Mouse (Mus musculus): Measurements from ENCODE around the gene Tmod4. TPM values are rescaled to one million over a fixed set of nuclear protein-coding genes. Genes with fewer than 3 reads are reported as not detected.

Tmod4 gene
- polyA plus RNA-seq, 1 experiment from 2014 or later = 1.6 TPM

DNA sequence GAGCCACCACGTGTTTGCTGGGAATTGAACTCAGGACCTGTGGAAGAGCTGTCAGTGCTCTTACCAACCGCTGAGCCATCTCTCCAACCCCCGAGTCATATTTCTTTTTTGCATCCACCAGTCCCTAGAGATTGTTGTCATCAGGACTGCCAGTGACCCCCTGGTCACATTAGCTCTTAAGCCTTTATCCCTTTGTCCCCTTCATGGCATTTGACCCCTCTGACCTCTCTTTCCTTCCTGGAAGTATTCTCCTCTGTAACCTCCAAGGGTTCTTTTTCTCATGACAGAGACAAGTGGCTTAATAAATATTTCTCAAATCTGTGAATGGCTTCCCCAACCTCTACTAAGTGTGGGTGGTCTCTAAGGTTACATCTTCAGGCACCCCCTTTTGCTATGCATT lies 23.6 kb downstream of the Tmod4 start:
- H3K9me3 ChIP-seq (ENCODE audit: low read length) = no peaks in the 10 kb centered on the region
- H3K4me2 ChIP-seq (replicated peaks; ENCODE audit: low read depth, low read length) = no peak overlapping the region
- H3K9ac ChIP-seq (replicated peaks; ENCODE audit: low read length) = no peak overlapping the region
- H3K27ac ChIP-seq (ENCODE audit: low read length) = no peak overlapping the region
- no peaks in the 10 kb centered on the region for H3K27me3 ChIP-seq (ENCODE audit: insufficient read depth, low read length)
- WGBS = 49% methylated on average over 3 of the region's 3 CpGs
- no peak overlapping the region for H3K4me3 ChIP-seq (ENCODE audit: low read length)
- H3K36me3 ChIP-seq (ENCODE audit: insufficient read depth, low read length) = no peaks in the 10 kb centered on the region
- H3K4me1 ChIP-seq (ENCODE audit: insufficient read depth, low read length) = no peaks in the 10 kb centered on the region
- ATAC-seq (ENCODE audit: low FRiP score, low TSS enrichment) = no peak

- Histone ChIP-seq H3K9ac (replicated peaks; ENCODE audit: low read length) (no peak overlapping the region), H3K4me1 (ENCODE audit: insufficient read depth, low read length) (no peaks in the 10 kb centered on the region), H3K9me3 (ENCODE audit: low read length) (0 out of 2 replicates have a peak, but pooled peaks cover 2% of the 10 kb centered on the region), H3K4me2 (replicated peaks; ENCODE audit: low read depth, low read length) (no peak overlapping the region), H3K27me3 (ENCODE audit: insufficient read depth, low read length) (no peaks in the 10 kb centered on the region), H3K4me3 (ENCODE audit: low read length) (no peak overlapping the region), H3K27ac (ENCODE audit: low read length) (no peak overlapping the region), H3K36me3 (ENCODE audit: insufficient read depth, low read length) (no peaks in the 10 kb centered on the region)
- WGBS = 41% methylated on average over 4 of the region's 4 CpGs
- no peak for ATAC-seq (ENCODE audit: low FRiP score, low TSS enrichment)
These were observed 29.6 kb downstream of the Tmod4 start for GRCm38 (mm10) chr3:95153874-95154273.

GRCm38 (mm10) chr3:95159511-95159986 lies 35.3 kb downstream of the Tmod4 start:
- Histone ChIP-seq H3K9me3 (ENCODE audit: low read length) (no peaks in the 10 kb centered on the region), H3K9ac (replicated peaks; ENCODE audit: low read length) (peak overlapping the region; percentile 58), H3K4me3 (ENCODE audit: low read length) (peak overlapping the region; percentile 68), H3K27me3 (ENCODE audit: insufficient read depth, low read length) (no peaks in the 10 kb centered on the region), H3K4me1 (ENCODE audit: insufficient read depth, low read length) (peaks cover 23% of the 10 kb centered on the region), H3K4me2 (replicated peaks; ENCODE audit: low read depth, low read length) (peak overlapping the region; percentile 84), H3K27ac (ENCODE audit: low read length) (no peak overlapping the region), H3K36me3 (ENCODE audit: insufficient read depth, low read length) (no peaks in the 10 kb centered on the region)
- WGBS = 17% methylated on average over 8 of the region's 8 CpGs
- no peak for ATAC-seq (ENCODE audit: low FRiP score, low TSS enrichment)

DNA sequence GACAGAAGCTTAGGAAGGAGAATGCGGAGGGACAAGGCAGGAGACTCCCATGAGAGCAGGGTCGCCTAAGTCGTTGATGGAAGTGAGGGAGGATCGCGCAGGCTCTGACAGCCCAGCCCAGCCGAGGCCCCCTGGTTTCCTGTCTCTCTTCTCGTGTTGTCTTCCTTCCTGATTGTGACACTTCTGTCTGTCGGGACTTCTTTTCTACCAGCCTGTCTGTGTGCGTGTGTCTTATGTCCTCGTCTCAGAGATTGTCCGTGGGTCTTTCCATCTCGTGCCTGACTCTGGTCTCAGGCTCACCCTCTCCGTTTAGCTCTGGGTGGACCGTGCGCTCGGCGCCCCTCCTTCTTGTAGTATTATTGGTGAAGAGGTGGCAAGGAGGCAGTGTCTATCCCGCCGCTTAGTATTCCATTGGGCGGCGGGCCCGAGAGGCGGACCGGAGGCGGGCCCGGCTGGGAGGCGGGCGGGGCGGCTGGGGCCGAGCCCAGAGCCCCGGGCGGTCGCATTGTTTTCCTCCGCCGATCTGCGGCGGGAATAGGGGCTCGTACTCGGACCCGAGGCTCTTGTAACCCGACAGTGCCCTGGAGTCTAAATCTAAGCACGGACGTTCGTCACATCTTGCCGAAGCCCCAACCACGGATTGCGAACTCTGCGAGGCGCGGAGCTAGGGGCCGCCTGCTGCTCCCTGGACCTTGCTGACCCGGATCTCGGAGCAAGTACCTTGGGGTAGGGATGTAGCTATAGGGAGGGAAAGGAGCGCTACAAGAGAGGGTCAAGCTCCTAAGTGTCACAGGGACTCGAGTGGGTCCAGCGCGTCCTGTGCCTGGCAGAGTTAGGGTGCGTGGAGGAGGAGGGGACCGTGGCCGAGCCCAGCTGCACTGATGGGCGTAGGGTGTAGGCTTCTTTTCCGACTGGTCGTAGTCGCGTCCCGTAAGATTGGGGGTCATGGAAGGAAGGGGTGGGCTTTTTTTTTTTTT lies 36.0 kb downstream of the Tmod4 start, which contains the start of gene Sema6c:
Sema6c (plus strand) TSS at position 471 of the 977 bp plus-strand sequence.
- Histone ChIP-seq H3K4me1 (ENCODE audit: insufficient read depth, low read length) (peaks cover 23% of the 10 kb centered on the region), H3K9ac (replicated peaks; ENCODE audit: low read length) (peak within 1 kb of the TSS; percentile 69), H3K27ac (ENCODE audit: low read length) (no peak within 1 kb of the TSS), H3K36me3 (ENCODE audit: insufficient read depth, low read length) (no peaks in the 10 kb centered on the region), H3K4me2 (replicated peaks; ENCODE audit: low read depth, low read length) (peak within 1 kb of the TSS; percentile 84), H3K9me3 (ENCODE audit: low read length) (no peaks in the 10 kb centered on the region), H3K4me3 (ENCODE audit: low read length) (peak within 1 kb of the TSS; percentile 68), H3K27me3 (ENCODE audit: insufficient read depth, low read length) (no peaks in the 10 kb centered on the region)
- 0% methylated on average over 64 of the region's 66 CpGs for WGBS
- ATAC-seq (ENCODE audit: low FRiP score, low TSS enrichment) = peak; percentile 98

DNA sequence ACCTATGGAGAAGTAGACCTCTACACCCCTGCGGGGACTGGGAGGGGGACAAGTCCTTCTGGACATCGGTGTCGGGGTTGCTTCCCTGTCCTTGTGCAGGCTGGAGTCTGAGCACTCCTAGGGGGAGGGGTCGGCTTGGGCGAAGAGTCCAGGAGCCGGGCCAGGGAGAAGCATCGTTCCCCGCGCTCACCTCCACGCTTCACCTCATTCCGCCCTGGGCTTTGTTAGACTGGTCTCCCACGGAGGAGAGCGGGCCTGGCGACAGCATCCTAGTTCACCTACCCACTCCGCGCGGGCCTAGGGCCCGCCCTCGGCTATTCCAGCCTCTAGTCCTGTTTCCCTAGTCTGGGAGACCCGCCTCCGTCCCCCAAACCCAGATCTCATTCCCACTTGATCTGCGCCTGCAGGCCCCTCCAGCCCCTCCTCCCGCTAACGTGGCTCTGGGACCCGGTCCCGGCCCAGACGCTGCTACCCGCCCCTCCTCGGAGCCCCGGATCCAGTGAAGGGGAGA lies 36.8 kb downstream of the Tmod4 start:
- Histone ChIP-seq H3K4me3 (ENCODE audit: low read length) (peak overlapping the region; percentile 68), H3K9ac (replicated peaks; ENCODE audit: low read length) (peak overlapping the region; percentile 69), H3K27me3 (ENCODE audit: insufficient read depth, low read length) (no peaks in the 10 kb centered on the region), H3K9me3 (ENCODE audit: low read length) (no peaks in the 10 kb centered on the region), H3K36me3 (ENCODE audit: insufficient read depth, low read length) (no peaks in the 10 kb centered on the region), H3K4me1 (ENCODE audit: insufficient read depth, low read length) (peaks cover 23% of the 10 kb centered on the region), H3K4me2 (replicated peaks; ENCODE audit: low read depth, low read length) (peak overlapping the region; percentile 84), H3K27ac (ENCODE audit: low read length) (no peak overlapping the region)
- peak; percentile 32 for ATAC-seq (ENCODE audit: low FRiP score, low TSS enrichment)
- 0% methylated on average over 28 of the region's 30 CpGs for WGBS

DNA sequence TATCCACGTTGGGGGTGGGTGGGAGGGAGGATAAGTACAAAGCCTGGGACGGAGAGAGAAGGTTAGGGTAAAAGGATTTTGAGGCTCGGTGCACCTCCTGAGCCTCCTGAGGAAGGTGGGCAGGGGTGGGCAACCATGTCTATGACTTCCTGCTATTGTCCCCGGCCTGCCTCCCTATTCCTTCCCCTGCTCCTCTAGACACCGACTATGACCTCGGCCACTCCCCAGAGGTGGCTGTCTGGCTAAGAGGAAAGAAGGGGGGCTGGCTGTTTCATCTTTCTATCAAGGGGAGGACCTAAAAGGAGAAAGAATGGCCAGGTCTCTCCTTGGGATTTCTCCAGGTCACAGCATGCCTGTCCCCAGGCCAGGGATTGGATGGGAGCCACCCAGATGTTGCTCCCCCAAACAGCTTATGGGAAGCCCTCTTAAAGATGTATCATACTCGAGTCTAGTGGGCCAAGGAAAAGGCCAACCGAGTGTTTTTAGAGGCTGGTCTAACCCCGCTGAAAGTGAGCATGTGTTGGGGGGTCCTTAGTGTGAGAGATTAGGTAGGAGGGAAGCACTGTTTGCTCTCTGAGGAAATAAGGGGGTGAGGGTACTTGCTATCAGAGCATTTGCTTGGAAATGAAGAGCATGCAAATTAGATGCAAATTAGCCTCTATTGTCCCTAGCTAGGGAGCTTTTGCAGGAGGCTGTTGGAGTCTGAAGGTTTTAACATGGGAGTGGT lies 37.5 kb downstream of the Tmod4 start:
- Histone ChIP-seq H3K9ac (replicated peaks; ENCODE audit: low read length) (peak overlapping the region; percentile 69), H3K27me3 (ENCODE audit: insufficient read depth, low read length) (no peaks in the 10 kb centered on the region), H3K4me2 (replicated peaks; ENCODE audit: low read depth, low read length) (peak overlapping the region; percentile 84), H3K4me3 (ENCODE audit: low read length) (peak overlapping the region; percentile 68), H3K4me1 (ENCODE audit: insufficient read depth, low read length) (peaks cover 23% of the 10 kb centered on the region), H3K9me3 (ENCODE audit: low read length) (no peaks in the 10 kb centered on the region), H3K36me3 (ENCODE audit: insufficient read depth, low read length) (peaks cover under 1% of the 10 kb centered on the region; the same call in 1 of the 2 replicates), H3K27ac (ENCODE audit: low read length) (no peak overlapping the region)
- WGBS = 9% methylated on average over 9 of the region's 9 CpGs
- ATAC-seq (ENCODE audit: low FRiP score, low TSS enrichment) = no peak

DNA sequence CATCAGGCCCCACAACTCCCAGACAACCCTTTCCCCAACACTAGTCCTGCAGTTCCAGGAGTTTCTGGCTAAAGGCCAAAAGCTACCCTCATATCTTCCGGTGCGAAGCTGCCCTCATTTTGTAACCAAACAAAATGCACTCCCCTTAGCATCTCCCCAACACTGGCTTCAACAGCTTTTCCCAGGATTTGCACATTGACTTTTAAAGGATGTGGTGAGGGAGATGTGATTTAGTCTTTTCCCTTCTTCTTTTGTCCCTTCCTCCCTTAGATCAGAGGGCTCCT lies 38.0 kb downstream of the Tmod4 start:
- Histone ChIP-seq H3K9ac (replicated peaks; ENCODE audit: low read length) (no peak overlapping the region), H3K27ac (ENCODE audit: low read length) (no peak overlapping the region), H3K9me3 (ENCODE audit: low read length) (no peaks in the 10 kb centered on the region), H3K36me3 (ENCODE audit: insufficient read depth, low read length) (peaks cover 6% of the 10 kb centered on the region; the same call in 1 of the 2 replicates), H3K4me3 (ENCODE audit: low read length) (no peak overlapping the region), H3K27me3 (ENCODE audit: insufficient read depth, low read length) (no peaks in the 10 kb centered on the region), H3K4me2 (replicated peaks; ENCODE audit: low read depth, low read length) (peak overlapping the region; percentile 84), H3K4me1 (ENCODE audit: insufficient read depth, low read length) (peaks cover 23% of the 10 kb centered on the region)
- no peak for ATAC-seq (ENCODE audit: low FRiP score, low TSS enrichment)
- WGBS = 63% methylated on average over 2 of the region's 2 CpGs

DNA sequence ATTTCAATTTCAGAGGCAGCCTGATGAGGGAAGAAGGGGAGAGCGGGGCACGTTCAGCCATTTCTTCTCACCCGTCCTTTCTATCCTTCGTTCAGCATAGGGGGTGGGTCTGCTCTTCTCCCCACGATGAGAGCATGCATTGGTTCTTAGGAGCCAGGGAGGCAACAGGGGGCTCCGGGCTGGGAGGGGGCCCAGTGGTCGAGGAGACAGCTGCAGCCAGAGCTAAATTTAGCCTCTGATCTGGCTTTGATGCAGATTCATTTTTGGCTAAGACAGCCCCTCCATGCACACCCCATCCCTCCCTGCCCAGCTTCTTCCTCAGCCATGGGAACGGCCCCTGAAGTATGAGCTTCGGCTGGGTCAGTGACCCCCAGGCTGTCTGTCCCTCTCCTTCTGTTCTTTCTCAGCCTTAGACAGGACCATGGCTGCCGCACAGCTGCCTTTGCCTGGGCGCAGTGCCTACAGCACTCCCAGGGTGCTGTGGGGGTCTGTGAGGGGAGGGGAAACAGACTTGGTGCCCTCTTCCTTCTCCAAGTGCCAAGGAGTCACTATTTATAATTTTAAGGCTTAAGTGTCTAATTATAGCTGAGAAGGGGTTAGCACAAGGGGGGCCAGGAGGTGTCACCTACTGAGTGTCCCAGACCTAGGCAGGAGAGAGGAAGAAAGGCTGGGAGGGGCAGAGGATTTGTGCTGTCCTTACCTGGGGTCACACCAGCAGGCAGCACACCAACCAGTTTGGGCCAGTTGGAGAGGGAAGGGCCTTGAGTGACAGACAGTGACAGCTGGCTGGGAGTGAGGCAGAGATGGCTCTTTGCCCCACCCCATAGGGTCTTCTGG lies 39.4 kb downstream of the Tmod4 start:
- Histone ChIP-seq H3K4me1 (ENCODE audit: insufficient read depth, low read length) (peaks cover 23% of the 10 kb centered on the region), H3K36me3 (ENCODE audit: insufficient read depth, low read length) (peaks cover 6% of the 10 kb centered on the region; the same call in 1 of the 2 replicates), H3K9me3 (ENCODE audit: low read length) (no peaks in the 10 kb centered on the region), H3K4me2 (replicated peaks; ENCODE audit: low read depth, low read length) (no peak overlapping the region), H3K9ac (replicated peaks; ENCODE audit: low read length) (no peak overlapping the region), H3K27me3 (ENCODE audit: insufficient read depth, low read length) (no peaks in the 10 kb centered on the region), H3K4me3 (ENCODE audit: low read length) (no peak overlapping the region), H3K27ac (ENCODE audit: low read length) (no peak overlapping the region)
- ATAC-seq (ENCODE audit: low FRiP score, low TSS enrichment) = no peak
- 62% methylated on average over 11 of the region's 11 CpGs for WGBS

DNA sequence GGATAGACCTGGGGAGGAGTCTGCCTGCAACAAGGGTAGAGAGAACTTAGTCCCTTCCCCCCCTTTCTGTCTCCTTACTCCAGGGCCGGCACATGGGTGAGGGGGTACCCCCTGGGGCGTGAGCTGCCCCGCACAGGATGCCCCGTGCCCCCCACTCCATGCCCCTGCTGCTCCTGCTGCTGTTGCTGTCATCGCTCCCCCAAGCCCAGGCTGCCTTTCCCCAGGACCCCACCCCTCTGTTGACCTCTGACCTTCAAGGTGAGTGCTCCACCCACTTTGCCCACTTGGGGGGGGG lies 39.9 kb downstream of the Tmod4 start:
- no peak for ATAC-seq (ENCODE audit: low FRiP score, low TSS enrichment)
- 77% methylated on average over 5 of the region's 5 CpGs for WGBS
- Histone ChIP-seq H3K4me3 (ENCODE audit: low read length) (no peak overlapping the region), H3K9me3 (ENCODE audit: low read length) (no peaks in the 10 kb centered on the region), H3K27ac (ENCODE audit: low read length) (no peak overlapping the region), H3K9ac (replicated peaks; ENCODE audit: low read length) (no peak overlapping the region), H3K27me3 (ENCODE audit: insufficient read depth, low read length) (no peaks in the 10 kb centered on the region), H3K4me2 (replicated peaks; ENCODE audit: low read depth, low read length) (no peak overlapping the region), H3K4me1 (ENCODE audit: insufficient read depth, low read length) (peaks cover 23% of the 10 kb centered on the region), H3K36me3 (ENCODE audit: insufficient read depth, low read length) (peaks cover 6% of the 10 kb centered on the region; the same call in 1 of the 2 replicates)

Measured in kidney, embryonic 16.5 days (tissue).